Mouse (Mus musculus) heart, embryonic 14.5 days (tissue): ENCODE measurements around the gene Dnmbp. TPM values are rescaled to one million over a fixed set of nuclear protein-coding genes. Genes with fewer than 3 reads are reported as not detected.
"Not testable (repeated sequence)": the region's sequence is repeated elsewhere in the genome, so short reads cannot be mapped to it uniquely, and the experiment has no call there.

Experiments
- ATAC-seq: fragments of 200-750 bp; cut with Nextera tagmentation; 2 replicates; pipeline ENCODE4 v1.8.0; 2017; ENCODE audit warnings: low read depth, moderate TSS enrichment; ENCODE audit not compliant: insufficient number of reproducible peaks, insufficient read depth, low FRiP score
- H3K27ac ChIP-seq, 2 experiments: fragments of 200-500 bp in 1 of 2; fragments of 300-500 bp in 1 of 2; sonication (generic) in 1 of 2; replicated peaks in 1 of 2; 2 replicates each; pipeline ENCODE4 v1.5.1; 2012 to 2014; ENCODE audit warnings: low read depth in 2 of 2, low read length in 2 of 2, control low read depth in 1 of 2, mild to moderate bottlenecking in 1 of 2, mixed read lengths in 1 of 2; ENCODE audit not compliant: control insufficient read depth in 1 of 2, insufficient read depth in 1 of 2
- H3K27me3 ChIP-seq: fragments of 300-500 bp; sonication (generic); 2 replicates; pipeline ENCODE4 v1.6.1; 2014; ENCODE audit warnings: mild to moderate bottlenecking, low read length, control low read depth; ENCODE audit not compliant: control insufficient read depth, insufficient read depth
- H3K36me3 ChIP-seq: fragments of 300-500 bp; sonication (generic); 2 replicates; pipeline ENCODE4 v1.6.1; 2014; ENCODE audit warnings: mild to moderate bottlenecking, control low read depth, low read length, mixed read lengths; ENCODE audit not compliant: control insufficient read depth, insufficient read depth
- H3K4me1 ChIP-seq, 2 experiments: fragments of 200-500 bp in 1 of 2; fragments of 300-500 bp in 1 of 2; sonication (generic) in 1 of 2; 2 replicates each; pipeline ENCODE4 v1.6.1; 2012 to 2014; ENCODE audit warnings: low read length in 2 of 2, control low read depth in 1 of 2, mixed read lengths in 1 of 2; ENCODE audit not compliant: control insufficient read depth in 2 of 2, insufficient read depth in 2 of 2
- H3K4me2 ChIP-seq: fragments of 300-500 bp; sonication (generic); 2 replicates; pipeline ENCODE4 v1.6.1; 2014; ENCODE audit warnings: mild to moderate bottlenecking, low read length
- H3K4me3 ChIP-seq, 2 experiments: fragments of 200-500 bp in 1 of 2; fragments of 300-500 bp in 1 of 2; sonication (generic) in 1 of 2; 2 replicates each; pipeline ENCODE4 v1.5.1; 2012 to 2014; ENCODE audit warnings: low read length in 2 of 2, mild to moderate bottlenecking in 2 of 2, control low read depth in 1 of 2, low read depth in 1 of 2, moderate library complexity in 1 of 2; ENCODE audit not compliant: control insufficient read depth in 1 of 2, insufficient read depth in 1 of 2
- H3K9ac ChIP-seq: fragments of 300-500 bp; sonication (generic); 2 replicates; pipeline ENCODE4 v1.6.1; 2014; ENCODE audit warnings: mild to moderate bottlenecking, low read length
- H3K9me3 ChIP-seq: fragments of 300-500 bp; sonication (generic); 2 replicates; pipeline ENCODE4 v1.6.1; 2016; ENCODE audit warnings: low read length, control low read depth; ENCODE audit not compliant: control insufficient read depth
- WGBS: fragments of 180-500 bp; shearing (Covaris S2); extraction: QIAGEN DNeasy Blood & Tissue Kit; methylation state at CpG from one replicate; pipeline ENCODE4 v1.1.7; 2014; 5-methylcytosine and 5-hydroxymethylcytosine counted together
- polyA plus RNA-seq: library from polyadenylated mRNA; unstranded; fragments of >200 nt; fragmentation: Nextera tagmentation; extraction: Ambion mirVana; gene quantifications from 2 replicates; pipeline ENCODE4 v1.2.1, GENCODE M21; 2014

The Dnmbp gene
- polyA plus RNA-seq, 1 experiment from 2014 or later, result 9.8 TPM

DNA sequence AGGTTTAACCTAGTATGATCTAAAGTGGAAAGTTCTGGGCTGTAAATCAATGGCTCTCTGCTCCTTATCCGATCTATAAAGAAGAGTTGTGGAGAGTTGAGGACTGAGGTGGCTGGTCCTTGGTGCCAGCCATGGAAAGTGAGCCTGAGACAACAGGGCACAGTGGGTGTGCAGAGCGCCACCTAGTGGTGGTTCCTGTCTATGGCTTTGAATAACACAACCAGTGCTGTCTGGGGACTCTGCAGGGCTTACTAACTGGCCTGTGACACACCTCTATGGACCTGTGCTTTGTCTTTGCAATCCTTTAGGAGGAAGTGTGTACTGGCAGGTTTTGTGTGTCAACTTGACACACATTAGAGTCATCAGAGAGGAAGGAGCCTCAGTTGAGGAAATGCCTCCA, 19.2 kb upstream of the Dnmbp start:
- Histone ChIP-seq H3K9me3 (0 out of 2 replicates have a peak, but pooled peaks cover 4% of the 10 kb centered on the region), H3K36me3 (no peaks in the 10 kb centered on the region), H3K4me2 (no peak overlapping the region), H3K27me3 (no peaks in the 10 kb centered on the region), H3K27ac (no peak overlapping the region), H3K4me1 (no peaks in the 10 kb centered on the region), H3K9ac (no peak overlapping the region), H3K4me3 (no peak overlapping the region)
- 20% methylated on average over 2 of the region's 2 CpGs for WGBS
- 0 out of 2 replicates have a peak, but pooled peaks have one; percentile 43 for ATAC-seq

DNA sequence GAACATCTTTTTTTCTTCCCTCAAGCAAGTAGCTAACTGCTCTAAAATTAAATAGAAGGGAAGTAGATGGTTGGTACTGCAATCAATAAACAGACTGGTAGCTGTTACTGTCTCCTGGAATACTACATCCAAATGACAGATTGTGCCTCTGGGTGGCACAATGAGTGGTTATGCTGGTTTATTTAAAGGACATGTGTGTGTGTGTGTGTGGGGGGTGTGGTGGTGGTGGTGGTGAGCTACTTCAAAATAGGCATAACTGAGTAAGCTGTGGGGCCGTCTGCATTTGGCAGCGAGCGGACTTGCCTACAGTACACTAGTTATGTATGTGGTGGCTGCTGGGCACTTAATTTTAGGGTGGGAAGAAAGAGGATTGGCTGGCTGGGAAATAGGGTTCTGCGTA, 17.9 kb upstream of the Dnmbp start:
- Histone ChIP-seq H3K4me1 (no peaks in the 10 kb centered on the region), H3K27ac (no peak overlapping the region), H3K27me3 (no peaks in the 10 kb centered on the region), H3K4me3 (no peak overlapping the region), H3K9ac (no peak overlapping the region), H3K4me2 (no peak overlapping the region), H3K9me3 (0 out of 2 replicates have a peak, but pooled peaks cover 4% of the 10 kb centered on the region), H3K36me3 (no peaks in the 10 kb centered on the region)
- ATAC-seq, result no peak
- 82% methylated on average over 4 of the region's 4 CpGs for WGBS

DNA sequence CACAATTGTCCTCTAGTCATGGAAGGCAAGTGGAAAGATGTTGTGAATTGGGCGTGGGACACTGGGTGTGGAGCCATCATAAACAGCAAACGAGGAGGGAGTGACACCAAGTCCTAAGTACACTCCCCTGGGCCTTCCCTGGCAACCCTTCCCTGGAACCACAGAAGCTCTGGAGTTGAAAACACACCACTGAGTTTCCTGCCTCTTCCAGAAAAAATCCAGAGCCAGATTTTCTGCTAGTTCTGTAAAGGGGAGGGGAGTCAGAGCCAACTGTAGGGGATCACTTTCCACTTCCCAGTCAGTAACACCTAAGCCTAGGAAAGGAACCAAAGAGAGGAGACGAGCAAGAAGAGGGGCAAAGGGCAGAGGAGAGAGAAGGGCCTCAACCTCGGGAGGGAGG, 17.4 kb upstream of the Dnmbp start:
- no peak overlapping the region for H3K9ac ChIP-seq
- no peak overlapping the region for H3K4me3 ChIP-seq
- 24% methylated on average over 4 of the region's 4 CpGs for WGBS
- no peaks in the 10 kb centered on the region for H3K36me3 ChIP-seq
- no peaks in the 10 kb centered on the region for H3K4me1 ChIP-seq
- H3K27me3 ChIP-seq, result no peaks in the 10 kb centered on the region
- 0 out of 2 replicates have a peak, but pooled peaks cover 4% of the 10 kb centered on the region for H3K9me3 ChIP-seq
- no peak overlapping the region for H3K4me2 ChIP-seq
- no peak overlapping the region for H3K27ac ChIP-seq
- no peak for ATAC-seq

DNA sequence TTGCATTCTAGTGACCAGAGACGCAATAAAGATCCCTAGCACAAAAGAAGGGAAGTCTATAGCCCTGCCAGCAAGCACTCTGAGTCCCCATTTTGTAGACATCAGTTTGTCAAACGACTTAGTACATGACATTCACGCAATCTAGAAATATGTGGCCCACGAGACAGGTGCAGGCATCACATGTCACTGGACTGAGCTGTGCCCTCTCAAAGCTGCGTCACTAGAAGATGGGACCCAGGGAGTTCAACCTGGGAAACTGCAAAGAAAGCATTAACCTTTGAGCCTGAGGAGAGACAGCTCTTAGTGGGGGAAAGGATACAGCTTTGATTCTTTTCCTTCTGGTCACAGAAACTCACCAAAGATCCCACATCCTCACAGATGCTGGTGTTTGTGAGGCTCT, 15.3 kb upstream of the Dnmbp start:
- no peaks in the 10 kb centered on the region for H3K9me3 ChIP-seq
- H3K27ac ChIP-seq, result no peak overlapping the region
- WGBS, result 68% methylated on average over 5 of the region's 5 CpGs
- H3K27me3 ChIP-seq, result no peaks in the 10 kb centered on the region
- no peak for ATAC-seq
- no peaks in the 10 kb centered on the region for H3K36me3 ChIP-seq
- no peaks in the 10 kb centered on the region for H3K4me1 ChIP-seq
- H3K4me2 ChIP-seq, result no peak overlapping the region
- no peak overlapping the region for H3K9ac ChIP-seq
- H3K4me3 ChIP-seq, result no peak overlapping the region

DNA sequence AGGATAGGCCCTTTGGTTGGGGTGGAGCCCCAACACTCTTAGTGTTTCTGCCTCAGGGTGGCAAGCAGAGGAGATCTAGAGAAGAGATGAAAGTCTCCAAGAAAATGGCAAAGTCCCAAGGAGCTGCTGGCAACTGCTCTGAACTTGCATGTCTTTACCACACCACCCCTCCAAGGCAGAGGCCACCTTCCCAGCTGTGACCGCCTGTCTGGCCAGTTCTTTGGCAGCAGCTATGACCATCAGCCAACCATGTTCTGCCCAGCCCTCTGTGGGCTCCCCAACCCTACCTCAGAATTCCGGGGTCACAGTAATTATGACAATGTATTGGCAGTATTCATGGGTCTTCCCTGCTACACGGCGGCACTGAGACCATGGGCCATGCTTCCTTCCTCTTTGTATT, 14.9 kb upstream of the Dnmbp start:
- 86% methylated on average over 4 of the region's 4 CpGs for WGBS
- H3K4me2 ChIP-seq, result no peak overlapping the region
- H3K4me3 ChIP-seq, result no peak overlapping the region
- H3K9me3 ChIP-seq, result no peaks in the 10 kb centered on the region
- no peak for ATAC-seq
- H3K9ac ChIP-seq, result no peak overlapping the region
- H3K27me3 ChIP-seq, result no peaks in the 10 kb centered on the region
- H3K27ac ChIP-seq, result no peak overlapping the region
- H3K4me1 ChIP-seq, result no peaks in the 10 kb centered on the region
- no peaks in the 10 kb centered on the region for H3K36me3 ChIP-seq

DNA sequence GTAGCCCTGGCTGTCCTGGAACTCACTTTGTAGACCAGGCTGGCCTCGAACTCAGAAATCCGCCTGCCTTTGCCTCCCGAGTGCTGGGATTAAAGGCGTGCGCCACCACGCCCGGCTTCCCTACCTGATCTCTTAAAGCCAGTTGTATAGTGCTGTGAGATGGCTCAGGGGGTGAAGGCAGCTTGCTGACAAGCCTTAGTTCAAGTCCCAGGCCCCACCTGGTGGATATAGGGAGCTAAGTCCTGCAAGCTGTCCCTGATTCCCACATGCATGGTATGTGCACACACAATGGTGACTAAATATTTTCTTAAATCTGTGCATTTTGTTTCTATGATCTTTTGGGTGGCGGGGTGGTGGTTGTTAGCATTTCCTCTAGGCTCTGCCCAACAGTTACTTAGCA, 12.9 kb upstream of the Dnmbp start:
- not testable (repeated sequence) for H3K27ac ChIP-seq, H3K9me3 ChIP-seq, H3K4me1 ChIP-seq, H3K4me2 ChIP-seq, ATAC-seq, H3K4me3 ChIP-seq, H3K9ac ChIP-seq, H3K27me3 ChIP-seq, H3K36me3 ChIP-seq
- WGBS, result 78% methylated on average over 7 of the region's 8 CpGs

DNA sequence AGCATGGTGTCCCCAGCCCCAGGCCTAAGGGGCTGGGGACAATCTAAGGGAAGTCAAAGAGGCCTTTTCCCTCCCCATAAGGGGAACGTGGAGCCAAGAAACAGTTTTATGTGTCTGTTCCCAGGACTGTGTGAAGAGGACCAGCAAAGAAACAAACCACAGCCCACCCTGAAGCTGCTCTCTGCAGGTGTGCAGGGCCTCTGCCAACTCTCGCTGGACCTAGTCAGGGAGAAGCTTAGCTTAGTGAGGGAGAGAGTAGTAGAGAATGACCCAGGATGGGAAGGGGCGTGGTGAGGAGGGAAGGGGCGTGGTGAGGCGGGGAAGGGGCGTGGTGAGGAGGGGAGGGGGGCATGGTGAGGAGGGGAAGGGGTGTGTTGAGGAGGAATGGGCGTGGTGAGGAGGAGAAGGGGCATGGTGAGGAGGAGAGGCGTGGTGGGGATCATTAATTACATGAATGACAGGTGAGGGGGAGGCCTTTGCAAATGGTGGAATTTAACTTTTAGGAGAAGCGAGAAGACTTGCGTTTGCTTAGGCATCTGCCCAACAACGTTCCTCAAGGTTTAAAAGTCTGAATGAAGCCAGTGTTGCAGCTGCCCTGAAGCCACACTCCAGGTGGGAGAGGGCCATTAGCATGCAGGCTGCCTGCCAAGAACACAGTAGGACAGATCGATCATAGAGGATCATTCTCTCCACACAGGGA, 9.3 kb upstream of the Dnmbp start:
- H3K36me3 ChIP-seq, result no peaks in the 10 kb centered on the region
- H3K9me3 ChIP-seq, result no peaks in the 10 kb centered on the region
- ATAC-seq, result no peak
- H3K4me1 ChIP-seq, result no peaks in the 10 kb centered on the region; a peak in 1 of 4 replicates
- H3K4me3 ChIP-seq, result no peak overlapping the region
- H3K27me3 ChIP-seq, result no peaks in the 10 kb centered on the region
- no peak overlapping the region for H3K4me2 ChIP-seq
- H3K27ac ChIP-seq, result no peak overlapping the region
- H3K9ac ChIP-seq, result no peak overlapping the region
- 8% methylated on average over 12 of the region's 12 CpGs for WGBS

DNA sequence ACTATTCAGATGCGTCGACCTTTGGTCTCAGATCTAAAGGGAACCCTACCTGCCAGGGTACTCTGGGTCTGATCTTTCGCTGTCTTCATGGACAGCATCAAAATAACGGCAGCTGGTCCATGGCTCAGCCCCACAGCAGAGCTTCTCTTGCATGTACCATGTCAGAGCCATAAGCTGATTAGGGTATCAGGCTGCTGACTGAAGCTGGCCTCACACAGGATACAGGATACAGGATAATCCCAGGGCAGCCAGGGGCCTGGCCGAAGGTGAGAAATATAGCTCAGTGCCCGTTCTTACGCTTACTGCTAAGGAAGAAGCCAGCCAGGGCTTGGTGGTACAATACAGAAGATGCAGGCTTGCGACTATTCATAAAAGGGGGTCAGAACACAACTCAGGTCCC, 4.6 kb upstream of the Dnmbp start:
- no peaks in the 10 kb centered on the region; a peak in 1 of 4 replicates for H3K4me1 ChIP-seq
- no peaks in the 10 kb centered on the region for H3K36me3 ChIP-seq
- no peaks in the 10 kb centered on the region for H3K9me3 ChIP-seq
- no peak for ATAC-seq
- no peak overlapping the region for H3K27ac ChIP-seq
- H3K9ac ChIP-seq, result no peak overlapping the region
- WGBS, result 77% methylated on average over 8 of the region's 8 CpGs
- H3K4me2 ChIP-seq, result no peak overlapping the region
- no peaks in the 10 kb centered on the region for H3K27me3 ChIP-seq
- H3K4me3 ChIP-seq, result no peak overlapping the region
